Mouse (Mus musculus) c-Kit-negative CD71-positive TER-119-positive erythroid progenitor cells, embryonic 14.5 days (primary cell): Measurements from ENCODE around the gene Rps6kl1.

ENCODE experiments used
- DNase-seq: peaks from one replicate; pipeline ENCODE4 v3.0.0-alpha.2; 2013; ENCODE audit warnings: low read depth, low spot score

The Rps6kl1 gene

GRCm38 (mm10) chr12:85109426-85109825 lies 41.6 kb downstream of the Rps6kl1 start:
- DNase-seq = no peak

GRCm38 (mm10) chr12:85108643-85109042 lies 42.4 kb downstream of the Rps6kl1 start:
- no peak for DNase-seq

GRCm38 (mm10) chr12:85106292-85106691 lies 44.8 kb downstream of the Rps6kl1 start:
- no peak for DNase-seq

GRCm38 (mm10) chr12:85104789-85105188 lies 46.3 kb downstream of the Rps6kl1 start:
- no peak for DNase-seq

- no peak for DNase-seq
Observed at GRCm38 (mm10) chr12:85103096-85103495, 48.0 kb downstream of the Rps6kl1 start.

- DNase-seq = no peak
Observed at GRCm38 (mm10) chr12:85101521-85102106, 49.5 kb downstream of the Rps6kl1 start.

- DNase-seq = no peak
Observed at GRCm38 (mm10) chr12:85101001-85101400, 50.1 kb downstream of the Rps6kl1 start.

GRCm38 (mm10) chr12:85095859-85096258 lies 55.2 kb downstream of the Rps6kl1 start:
- DNase-seq = no peak

- no peak for DNase-seq
Observed at GRCm38 (mm10) chr12:85095146-85095545, 55.9 kb downstream of the Rps6kl1 start.

- DNase-seq = no peak
Observed at GRCm38 (mm10) chr12:85094706-85095105, 56.4 kb downstream of the Rps6kl1 start.

- DNase-seq = no peak
Observed at GRCm38 (mm10) chr12:85094010-85094409, 57.1 kb downstream of the Rps6kl1 start.

- peak; percentile 68 for DNase-seq
Observed at GRCm38 (mm10) chr12:85092214-85092613, 58.9 kb downstream of the Rps6kl1 start.

- no peak for DNase-seq
Observed at GRCm38 (mm10) chr12:85091190-85091589, 59.9 kb downstream of the Rps6kl1 start.

GRCm38 (mm10) chr12:85087845-85088244 lies 63.2 kb downstream of the Rps6kl1 start:
- no peak for DNase-seq
